Mouse (Mus musculus) cerebellum, adult 8-10 months (tissue): ENCODE measurements around the gene Cfd.
A peak's percentile ranks its signal among the peaks of the same experiment; 100 is the strongest.
"Not testable (repeated sequence)": the region's sequence is repeated elsewhere in the genome, so short reads cannot be mapped to it uniquely, and the experiment has no call there.

Experiments
- DNase-seq: peaks from one replicate; pipeline ENCODE4 v3.0.0; 2022

Gene Cfd

GRCm38 (mm10) chr10:79861230-79862048 is 29.2 kb upstream of the Cfd start:
- DNase-seq = no peak

GRCm38 (mm10) chr10:79862049-79862788 is 28.4 kb upstream of the Cfd start:
- no peak for DNase-seq

DNA sequence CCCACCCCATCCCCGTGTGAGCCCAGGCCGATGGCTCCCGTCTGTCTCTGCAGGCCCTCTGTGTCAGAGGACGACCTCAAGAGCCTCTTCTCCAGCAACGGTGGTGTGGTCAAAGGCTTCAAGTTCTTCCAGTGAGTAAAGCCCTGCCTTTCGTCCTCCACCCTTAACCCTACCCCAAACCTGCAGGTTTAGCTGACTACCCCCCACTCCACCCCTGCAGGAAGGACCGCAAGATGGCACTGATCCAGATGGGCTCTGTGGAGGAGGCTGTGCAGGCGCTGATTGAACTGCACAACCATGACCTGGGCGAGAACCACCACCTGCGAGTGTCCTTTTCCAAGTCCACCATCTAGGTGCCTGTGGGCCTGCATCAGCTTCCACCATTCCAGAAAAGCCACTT is 27.7 kb upstream of the Cfd start:
- no peak for DNase-seq

GRCm38 (mm10) chr10:79864351-79865188 is 26.1 kb upstream of the Cfd start:
- no peak for DNase-seq

GRCm38 (mm10) chr10:79865189-79865601 is 25.5 kb upstream of the Cfd start:
- no peak for DNase-seq

GRCm38 (mm10) chr10:79865801-79866295 is 24.8 kb upstream of the Cfd start:
- DNase-seq = no peak

DNA sequence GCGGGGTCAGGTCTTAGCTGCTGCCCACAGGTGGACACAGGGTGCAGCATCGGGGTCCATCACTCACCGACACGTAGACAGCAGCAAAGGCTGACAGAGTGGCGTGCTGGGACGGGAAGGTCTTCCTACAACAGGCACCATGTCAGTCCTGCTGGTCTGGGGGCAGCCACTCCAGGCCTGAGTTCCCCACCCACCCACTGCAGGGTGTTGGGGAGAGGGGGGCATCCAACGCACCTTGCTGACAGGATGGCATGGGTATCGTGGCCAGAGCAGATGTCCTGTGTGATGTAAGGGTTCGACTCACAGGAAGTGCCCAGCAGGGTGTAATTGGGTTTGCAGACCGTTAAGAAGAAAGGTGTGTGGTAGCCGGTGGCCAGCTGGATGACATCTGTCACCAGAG is 24.1 kb upstream of the Cfd start:
- no peak for DNase-seq

- no peak for DNase-seq
These were observed 18.8 kb upstream of the Cfd start for GRCm38 (mm10) chr10:79871845-79872244.

DNA sequence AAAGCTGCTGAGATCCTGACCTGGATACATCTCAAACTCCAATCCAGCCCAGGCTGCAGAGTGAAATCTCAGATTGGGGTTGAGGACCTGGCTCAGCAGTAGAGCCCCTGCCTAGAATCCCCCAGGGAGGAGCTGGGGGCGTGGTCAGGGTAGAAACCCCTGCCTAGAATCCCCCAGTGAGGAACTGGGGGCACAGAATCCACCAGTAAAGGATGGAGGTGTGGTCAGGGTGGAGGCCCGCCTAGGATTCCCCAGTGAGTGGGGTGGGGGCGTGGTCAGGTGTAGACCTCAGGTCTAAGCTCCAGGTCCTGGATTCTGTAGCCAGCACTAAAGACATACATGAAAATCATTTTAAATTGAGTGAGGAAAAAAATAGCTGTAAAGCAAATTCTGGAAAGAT is 17.8 kb upstream of the Cfd start:
- DNase-seq = no peak

GRCm38 (mm10) chr10:79873313-79873712 is 17.3 kb upstream of the Cfd start:
- no peak for DNase-seq

DNA sequence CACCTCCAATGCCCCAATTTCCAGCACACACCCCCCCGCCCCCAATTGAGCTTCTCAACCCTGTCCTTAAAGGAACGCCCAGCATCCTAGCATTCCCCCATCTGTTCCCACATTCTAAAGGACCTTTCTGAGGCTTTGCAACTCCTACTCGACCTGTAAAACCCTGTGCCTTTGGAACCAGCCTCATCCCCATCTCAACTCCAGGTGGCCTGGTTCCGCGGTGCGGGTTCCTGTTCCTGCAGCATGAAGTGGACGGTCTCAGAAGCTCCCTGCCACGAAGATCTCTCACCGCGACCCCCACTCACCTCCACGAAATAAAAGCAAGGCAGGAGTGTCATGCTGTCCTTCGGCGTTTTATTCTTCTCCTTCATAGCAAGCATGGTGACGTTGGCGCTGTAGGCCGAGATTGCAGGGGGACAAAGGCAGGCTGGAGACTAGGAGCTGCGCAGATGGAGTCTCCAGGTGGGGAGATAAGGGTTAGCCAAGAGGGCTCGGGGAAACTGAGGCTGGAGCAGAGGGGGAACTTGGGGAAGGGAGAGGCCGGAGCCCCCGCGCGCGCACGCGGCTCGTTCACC is 16.9 kb upstream of the Cfd start:
- no peak for DNase-seq

DNA sequence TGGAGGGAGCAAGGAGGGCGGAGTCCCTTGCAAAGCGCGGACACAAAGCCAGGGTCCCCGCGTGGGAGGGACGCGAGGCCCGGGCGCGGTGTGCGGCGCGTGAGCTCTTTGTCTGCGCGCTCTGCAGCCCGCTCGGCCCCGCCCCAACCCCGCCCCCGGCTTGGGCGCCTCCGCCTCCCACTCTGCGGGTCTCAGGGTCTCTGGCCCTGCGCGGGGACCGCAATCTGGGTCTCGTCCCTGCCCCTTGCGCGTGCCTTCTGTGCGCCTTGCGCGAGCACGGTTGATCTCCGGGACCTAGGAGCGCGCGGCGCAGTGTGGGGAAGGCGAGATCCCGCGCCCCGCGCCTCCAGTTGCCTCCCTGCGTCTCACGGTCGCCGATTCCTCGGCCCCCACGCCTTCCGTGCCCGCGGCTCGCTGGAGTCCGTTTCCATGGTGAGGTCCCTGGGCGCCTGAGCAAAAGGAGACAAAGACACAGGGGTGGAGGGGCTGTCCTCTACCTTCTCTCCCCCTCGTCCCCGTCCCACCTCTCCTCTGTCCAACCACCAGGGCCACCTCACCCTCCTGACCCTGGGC is 16.3 kb upstream of the Cfd start, which contains the start of the genes Prtn3 and Plppr3:
Gene Prtn3, plus strand, starts transcription at position 187 of the 573 bp plus-strand sequence.
Gene Plppr3, minus strand, starts transcription at position 345 of the 573 bp plus-strand sequence.
- DNase-seq = no peak

DNA sequence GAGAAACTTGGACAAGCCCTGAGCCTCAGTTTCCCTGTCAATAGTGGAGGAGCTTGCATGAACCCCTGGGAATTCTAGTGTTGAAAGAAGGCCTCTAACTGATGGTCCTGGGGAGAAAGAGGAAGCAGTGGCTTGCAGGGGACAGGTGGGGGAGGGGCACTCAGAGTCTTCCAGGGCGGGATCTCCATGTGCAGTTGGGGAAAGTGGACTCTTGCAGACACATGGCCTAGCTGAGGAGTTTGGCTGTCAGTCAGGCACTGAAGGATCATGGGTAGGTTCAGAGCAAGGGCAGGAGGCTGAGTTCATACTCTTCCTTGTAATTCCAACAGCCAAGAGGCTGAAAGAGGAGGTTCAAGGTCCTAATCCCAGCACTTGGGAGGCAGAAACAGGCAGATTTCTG is 13.5 kb upstream of the Cfd start:
- DNase-seq = no peak

DNA sequence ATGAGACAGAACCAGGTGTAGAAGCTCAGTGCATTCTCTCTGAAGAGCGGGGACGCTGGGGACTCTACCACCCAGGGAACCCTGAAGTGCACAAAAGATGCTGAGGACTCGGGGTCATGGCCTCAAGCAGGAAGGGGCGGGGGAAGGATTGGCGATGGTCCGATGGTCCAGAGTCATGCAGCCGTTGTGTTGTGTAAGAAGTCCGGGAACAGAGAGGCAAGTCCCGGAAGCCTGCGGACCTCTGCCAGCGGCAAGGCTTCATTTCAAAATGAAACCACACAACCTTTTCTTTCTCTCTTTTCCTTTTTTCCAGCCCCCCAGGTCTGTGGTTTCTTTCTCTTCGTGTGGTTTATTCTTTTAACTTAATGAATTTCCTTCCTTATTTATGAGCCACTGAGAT is 12.9 kb upstream of the Cfd start:
- no peak for DNase-seq

GRCm38 (mm10) chr10:79879527-79879926 is 11.1 kb upstream of the Cfd start:
- no peak for DNase-seq

DNA sequence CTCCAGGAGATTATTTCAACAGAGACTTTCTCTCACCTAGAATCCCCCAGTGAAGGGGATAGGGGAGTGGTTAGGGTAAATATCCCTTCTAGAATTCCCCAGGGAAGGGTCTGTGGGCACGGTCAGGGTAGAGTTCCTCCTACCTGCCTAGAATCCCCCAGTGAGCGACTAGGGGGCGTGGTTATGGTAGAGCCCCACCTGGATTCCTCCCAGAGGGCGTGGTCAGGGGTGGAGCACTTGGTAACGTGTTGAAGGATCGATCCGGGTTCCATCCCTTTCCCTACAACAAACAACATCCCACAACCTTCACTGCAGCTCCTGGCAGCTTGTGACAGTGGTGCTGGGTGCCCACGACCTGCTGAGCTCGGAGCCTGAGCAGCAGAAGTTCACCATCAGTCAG is 9.9 kb upstream of the Cfd start:
- no peak for DNase-seq

- DNase-seq = no peak
These were observed 8.7 kb upstream of the Cfd start for GRCm38 (mm10) chr10:79881981-79882380.

- peak; percentile 80 for DNase-seq
These were observed 7.2 kb upstream of the Cfd start for GRCm38 (mm10) chr10:79883297-79884084.

DNA sequence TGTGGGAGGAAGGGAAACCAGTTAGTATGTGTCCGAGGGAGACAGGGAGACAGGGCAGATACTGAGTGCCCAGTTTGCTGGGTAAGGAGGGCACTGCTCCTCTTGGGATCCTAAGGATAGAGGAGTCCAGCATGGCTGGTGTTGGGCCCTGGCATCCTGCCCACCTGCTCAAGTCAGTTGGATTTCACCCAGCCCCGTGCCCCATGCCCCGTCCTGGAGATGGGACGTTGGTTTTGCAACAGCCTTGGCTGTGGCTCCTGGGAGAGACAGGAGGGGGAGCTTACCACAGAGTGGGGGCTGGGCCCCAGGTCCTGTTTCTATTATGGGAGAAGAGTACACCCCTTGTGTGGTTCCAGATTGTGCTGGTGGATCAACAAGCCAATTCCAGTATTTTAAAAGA is 6.2 kb upstream of the Cfd start:
- no peak for DNase-seq

GRCm38 (mm10) chr10:79884938-79885337 is 5.7 kb upstream of the Cfd start:
- not testable (repeated sequence) for DNase-seq

- DNase-seq = no peak
These were observed 4.6 kb upstream of the Cfd start, which contains the start of gene Elane for GRCm38 (mm10) chr10:79886054-79886453. Elane (plus strand) TSS chr10:79886247.
